Mouse (Mus musculus) liver, adult 2 months (tissue): ENCODE measurements around the gene Mprip. TPM values are rescaled to one million over a fixed set of nuclear protein-coding genes. Genes with fewer than 3 reads are reported as not detected.
"Not testable (repeated sequence)": the region's sequence is repeated elsewhere in the genome, so short reads cannot be mapped to it uniquely, and the experiment has no call there.

Experiments used
- DNase-seq: peaks from one replicate; pipeline ENCODE4 v3.0.0-alpha.2; 2011; ENCODE audit warnings: low read depth, low spot score; ENCODE audit errors: extremely low read depth
- H3K27ac ChIP-seq: fragments of 200-500 bp; replicated peaks from 2 replicates; pipeline ENCODE4 v1.5.1; 2012; ENCODE audit warnings: low read depth, mild to moderate bottlenecking, control low read depth, inconsistent platforms, low read length; ENCODE audit not compliant: insufficient read depth
- H3K27me3 ChIP-seq: fragments of 200-500 bp; 2 replicates; pipeline ENCODE4 v1.6.1; 2012; ENCODE audit warnings: mild to moderate bottlenecking, moderate library complexity, low read length, inconsistent platforms; ENCODE audit not compliant: control insufficient read depth, insufficient read depth
- H3K36me3 ChIP-seq: fragments of 200-500 bp; 2 replicates; pipeline ENCODE4 v1.6.1; 2012; ENCODE audit warnings: low read length, inconsistent platforms; ENCODE audit not compliant: control insufficient read depth, insufficient read depth
- H3K4me1 ChIP-seq: fragments of 200-500 bp; 2 replicates; pipeline ENCODE4 v1.6.1; 2011; ENCODE audit warnings: low read length; ENCODE audit not compliant: control insufficient read depth, insufficient read depth
- H3K4me3 ChIP-seq: fragments of 200-500 bp; 2 replicates; pipeline ENCODE4 v1.5.1; 2011; ENCODE audit warnings: low read depth, mild to moderate bottlenecking, control low read depth, low read length, moderate library complexity; ENCODE audit not compliant: insufficient read depth
- H3K79me2 ChIP-seq: fragments of 200-500 bp; 2 replicates; pipeline ENCODE4 v1.6.1; 2012; ENCODE audit warnings: inconsistent platforms, mild to moderate bottlenecking, low read length, moderate library complexity; ENCODE audit not compliant: control insufficient read depth, insufficient read depth
- H3K9ac ChIP-seq: fragments of 200-500 bp; 2 replicates; pipeline ENCODE4 v1.6.1; 2012; ENCODE audit warnings: low read depth, mild to moderate bottlenecking, control low read depth, inconsistent platforms, low read length
- CTCF ChIP-seq: fragments of 200-500 bp; IDR thresholded peaks from 2 replicates; pipeline ENCODE4 v1.5.1; 2011; ENCODE audit warnings: low read depth, low read length, control low read depth
- POLR2A ChIP-seq: fragments of 200-500 bp; IDR thresholded peaks from 2 replicates; pipeline ENCODE4 v1.6.1; 2011; ENCODE audit warnings: low read length, control low read depth; ENCODE audit not compliant: insufficient read depth; ENCODE audit errors: extremely low read depth
- WGBS: fragments of 180-500 bp; shearing (Covaris S2); methylation state at CpG from one replicate; pipeline ENCODE4 v1.1.7; 2018; 5-methylcytosine and 5-hydroxymethylcytosine counted together
- polyA plus RNA-seq: library from polyadenylated mRNA; depleted of rRNA; stranded (reverse); fragments of >200 nt; gene quantifications from 2 replicates; pipeline ENCODE4 v1.2.3, GENCODE M21; 2012; rRNA removed
- total RNA-seq: library from RNA; depleted of rRNA; stranded (reverse); fragments of >200 nt; gene quantifications from 2 replicates; pipeline ENCODE4 v1.2.3, GENCODE M21; 2014; rRNA removed

The Mprip gene
- total RNA-seq (29.0 and 32.6 TPM in 2 replicates), polyA plus RNA-seq (36.7 and 58.4 TPM in 2 replicates)

GRCm38 (mm10) chr11:59661005-59661404 lies at the start of gene Mprip:
TSS of gene Mprip (plus strand) at chr11:59661305.
- H3K9ac ChIP-seq, result peak within 1 kb of the TSS; percentile 96
- TF ChIP-seq POLR2A (no peak), CTCF (no peak)
- peaks cover 25% of the 10 kb centered on the region for H3K4me1 ChIP-seq
- no peaks in the 10 kb centered on the region for H3K36me3 ChIP-seq
- WGBS, result 94% methylated on average over 3 of the region's 3 CpGs
- H3K4me3 ChIP-seq, result peak within 1 kb of the TSS; percentile 95
- peaks cover 16% of the 10 kb centered on the region; the same call in 1 of the 2 replicates for H3K79me2 ChIP-seq
- DNase-seq, result peak; percentile 14
- H3K27ac ChIP-seq, result peak within 1 kb of the TSS; percentile 98
- no peaks in the 10 kb centered on the region for H3K27me3 ChIP-seq

GRCm38 (mm10) chr11:59611646-59612045 lies 49.5 kb upstream of the Mprip start:
- H3K36me3 ChIP-seq, result no peaks in the 10 kb centered on the region

GRCm38 (mm10) chr11:59614120-59614519 lies 47.0 kb upstream of the Mprip start:
- H3K36me3 ChIP-seq, result no peaks in the 10 kb centered on the region
- DNase-seq, result peak; percentile 18
- no peak overlapping the region for H3K9ac ChIP-seq
- peak; percentile 21; the same call in 1 of the 2 replicates for TF ChIP-seq CTCF
- TF ChIP-seq POLR2A, result no peak
- no peaks in the 10 kb centered on the region for H3K79me2 ChIP-seq
- no peaks in the 10 kb centered on the region for H3K4me1 ChIP-seq
- WGBS, result 13% methylated on average over 4 of the region's 4 CpGs
- H3K4me3 ChIP-seq, result no peak overlapping the region
- no peaks in the 10 kb centered on the region for H3K27me3 ChIP-seq
- H3K27ac ChIP-seq, result no peak overlapping the region

More at GRCm38 (mm10) chr11:59611646-59612045, 49.5 kb upstream of the Mprip start:
- no peak for TF ChIP-seq CTCF
- TF ChIP-seq POLR2A, result no peak
- H3K4me1 ChIP-seq, result no peaks in the 10 kb centered on the region
- H3K79me2 ChIP-seq, result no peaks in the 10 kb centered on the region
- H3K27me3 ChIP-seq, result no peaks in the 10 kb centered on the region
- no peak overlapping the region for H3K27ac ChIP-seq
- no peak overlapping the region for H3K4me3 ChIP-seq
- 85% methylated on average over 5 of the region's 5 CpGs for WGBS
- no peak overlapping the region for H3K9ac ChIP-seq
- DNase-seq, result no peak

GRCm38 (mm10) chr11:59616986-59617385 lies 44.1 kb upstream of the Mprip start:
- H3K36me3 ChIP-seq, H3K79me2 ChIP-seq, H3K27me3 ChIP-seq, H3K27ac ChIP-seq, H3K9ac ChIP-seq, H3K4me3 ChIP-seq, DNase-seq, H3K4me1 ChIP-seq: not testable (repeated sequence)
- WGBS, result 84% methylated on average over 2 of the region's 2 CpGs

- Histone ChIP-seq H3K27ac (no peak overlapping the region), H3K79me2 (no peaks in the 10 kb centered on the region), H3K9ac (no peak overlapping the region), H3K4me3 (no peak overlapping the region), H3K4me1 (no peaks in the 10 kb centered on the region), H3K36me3 (no peaks in the 10 kb centered on the region), H3K27me3 (no peaks in the 10 kb centered on the region)
- no peak for DNase-seq
- 65% methylated on average over 3 of the region's 3 CpGs for WGBS
- TF ChIP-seq CTCF (no peak), POLR2A (no peak)
Measured at GRCm38 (mm10) chr11:59622214-59622613, 38.9 kb upstream of the Mprip start.

GRCm38 (mm10) chr11:59624017-59624630 lies 37.0 kb upstream of the Mprip start:
- Histone ChIP-seq H3K27ac (no peak overlapping the region), H3K27me3 (no peaks in the 10 kb centered on the region), H3K4me3 (no peak overlapping the region), H3K4me1 (no peaks in the 10 kb centered on the region), H3K79me2 (no peaks in the 10 kb centered on the region), H3K9ac (no peak overlapping the region), H3K36me3 (no peaks in the 10 kb centered on the region)
- TF ChIP-seq POLR2A, result no peak
- peak; percentile 70 for TF ChIP-seq CTCF
- WGBS, result 34% methylated on average over 6 of the region's 6 CpGs
- peak; percentile 41 for DNase-seq
